Mouse (Mus musculus): ENCODE measurements around the gene Vgll4. TPM values are rescaled to one million over a fixed set of nuclear protein-coding genes. Genes with fewer than 3 reads are reported as not detected.

Vgll4 gene
- total and polyA plus RNA-seq, 3 experiments, result 33.3 to 39.4 (median 35.0) TPM

DNA sequence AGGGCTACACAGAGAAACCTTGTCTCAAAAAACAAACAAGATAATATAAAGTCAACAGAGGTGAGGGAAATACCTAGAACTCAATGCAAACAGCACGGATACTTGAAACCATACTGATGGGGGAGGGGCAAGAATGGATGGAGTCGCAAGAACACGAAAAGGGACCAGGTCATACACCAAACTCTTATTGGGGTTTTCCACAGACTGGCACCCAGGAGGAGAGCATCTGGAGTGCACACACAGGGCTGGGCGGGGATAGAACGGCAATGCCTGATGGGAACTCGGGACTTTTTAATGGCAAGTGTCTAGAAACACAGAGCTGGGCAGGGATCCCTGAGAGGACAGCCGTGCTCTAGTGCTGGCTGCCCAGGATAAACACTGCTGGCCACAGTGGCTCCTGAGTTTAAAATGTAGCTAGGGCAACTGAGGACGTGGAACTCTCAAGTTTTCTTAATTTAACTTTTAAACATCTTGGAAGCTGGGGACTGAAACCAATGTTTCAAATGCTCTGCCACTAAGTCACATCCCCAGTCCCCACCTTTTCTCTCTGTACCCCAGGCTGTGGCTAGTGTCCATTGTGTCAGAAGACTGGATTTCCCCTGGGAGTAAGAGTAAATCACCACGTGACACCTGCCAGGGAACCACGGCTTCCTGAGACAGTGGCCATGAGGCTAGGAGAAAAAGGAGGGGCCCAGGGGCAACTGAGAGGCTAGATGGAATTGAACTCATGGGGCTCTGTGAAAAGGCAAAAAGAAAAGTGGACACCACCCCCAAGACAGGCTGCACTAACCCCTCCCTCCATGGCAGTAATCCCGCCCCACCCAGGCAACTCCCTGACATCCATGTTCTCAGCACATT, 83.1 kb downstream of the Vgll4 start:
- no peak overlapping the region for H3K4me3 ChIP-seq (ENCODE audit: low read depth, low read length)
- DNase-seq (ENCODE audit: low spot score) (no peak), ATAC-seq (ENCODE audit: extremely low read depth, insufficient number of reproducible peaks, low FRiP score, poor library complexity, severe bottlenecking) (no peak)
- no peaks in the 10 kb centered on the region for H3K27me3 ChIP-seq (ENCODE audit: insufficient read depth, low read length)
- H3K9me3 ChIP-seq (replicated peaks), result 0 out of 2 replicates have a peak, but pooled peaks cover 3% of the 10 kb centered on the region
- H3K36me3 ChIP-seq (replicated peaks), result peaks cover 91% of the 10 kb centered on the region
- TF ChIP-seq GATA2 (IDR thresholded peaks at IDR 0.05; ENCODE audit: borderline replicate concordance, low read depth, low read length) (no peak), CTCF (IDR thresholded peaks at IDR 0.05; ENCODE audit: low read depth, low read length) (no peak), POLR2AphosphoS5 (IDR thresholded peaks at IDR 0.05; ENCODE audit: insufficient replicate concordance, low read depth, low read length) (no peak), GATA1 (IDR thresholded peaks at IDR 0.05; ENCODE audit: borderline replicate concordance, low read length) (no peak), TAL1 (conservative IDR thresholded peaks at IDR 0.05; ENCODE audit: low read depth, low read length) (no peak)
- peaks cover 41% of the 10 kb centered on the region for H3K4me1 ChIP-seq (ENCODE audit: insufficient read depth, low read depth, low read length)

DNA sequence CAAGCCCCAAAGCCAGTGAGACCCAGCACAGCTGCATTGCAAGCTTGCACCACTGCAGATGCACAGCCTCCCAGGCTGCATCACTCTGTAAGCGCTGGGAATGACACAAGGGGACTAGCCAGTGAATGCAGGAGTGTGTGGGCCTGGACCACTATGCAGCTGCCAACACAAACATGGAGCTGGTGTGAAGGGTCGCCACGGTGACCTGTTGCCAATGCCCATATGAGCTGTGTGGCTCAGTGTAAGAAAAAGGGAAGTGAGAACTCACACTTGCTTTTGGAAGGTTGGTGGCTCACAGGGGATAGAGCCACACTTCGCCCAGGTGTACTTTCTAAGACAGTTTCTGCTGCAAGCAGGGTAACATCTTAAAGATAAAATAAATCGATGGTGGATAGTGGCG, 83.8 kb downstream of the Vgll4 start:
- Histone ChIP-seq H3K4me1 (ENCODE audit: insufficient read depth, low read depth, low read length) (peaks cover 44% of the 10 kb centered on the region), H3K4me3 (ENCODE audit: low read depth, low read length) (0 out of 2 replicates have a peak overlapping the region, but pooled peaks have one; percentile 19), H3K36me3 (replicated peaks) (peaks cover 90% of the 10 kb centered on the region), H3K9me3 (replicated peaks) (0 out of 2 replicates have a peak, but pooled peaks cover 3% of the 10 kb centered on the region), H3K27me3 (ENCODE audit: insufficient read depth, low read length) (no peaks in the 10 kb centered on the region)
- DNase-seq (ENCODE audit: low spot score), result no peak
- ATAC-seq (ENCODE audit: extremely low read depth, insufficient number of reproducible peaks, low FRiP score, poor library complexity, severe bottlenecking), result no peak
- no peak for TF ChIP-seq GATA1 (IDR thresholded peaks at IDR 0.05; ENCODE audit: borderline replicate concordance, low read length)
- TF ChIP-seq CTCF (IDR thresholded peaks at IDR 0.05; ENCODE audit: low read depth, low read length), result no peak
- no peak for TF ChIP-seq TAL1 (conservative IDR thresholded peaks at IDR 0.05; ENCODE audit: low read depth, low read length)
- TF ChIP-seq GATA2 (IDR thresholded peaks at IDR 0.05; ENCODE audit: borderline replicate concordance, low read depth, low read length), result no peak
- TF ChIP-seq POLR2AphosphoS5 (IDR thresholded peaks at IDR 0.05; ENCODE audit: insufficient replicate concordance, low read depth, low read length), result no peak

DNA sequence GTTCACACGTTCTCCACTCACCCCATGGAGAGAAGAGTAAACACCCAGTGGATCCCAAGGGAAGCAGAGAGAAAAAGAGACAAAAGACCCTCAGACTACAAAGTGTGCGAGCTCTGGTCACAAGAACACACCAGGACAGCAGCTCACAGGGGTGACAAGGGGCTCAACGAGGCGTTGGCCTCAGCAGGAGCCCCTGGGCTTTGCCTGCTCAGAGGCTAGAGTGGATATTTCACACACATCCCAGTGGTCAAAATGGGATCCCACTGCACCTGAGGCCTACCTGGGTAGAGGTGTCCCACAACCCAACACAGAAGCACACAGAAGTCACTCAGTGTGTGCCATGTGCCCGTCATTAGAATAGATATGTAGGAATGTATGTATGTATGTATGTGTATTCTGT, 84.7 kb downstream of the Vgll4 start:
- H3K4me1 ChIP-seq (ENCODE audit: insufficient read depth, low read depth, low read length), result peaks cover 45% of the 10 kb centered on the region
- no peak overlapping the region for H3K4me3 ChIP-seq (ENCODE audit: low read depth, low read length)
- DNase-seq (ENCODE audit: low spot score) (no peak), ATAC-seq (ENCODE audit: extremely low read depth, insufficient number of reproducible peaks, low FRiP score, poor library complexity, severe bottlenecking) (no peak)
- H3K27me3 ChIP-seq (ENCODE audit: insufficient read depth, low read length), result no peaks in the 10 kb centered on the region
- H3K9me3 ChIP-seq (replicated peaks), result 0 out of 2 replicates have a peak, but pooled peaks cover 3% of the 10 kb centered on the region
- H3K36me3 ChIP-seq (replicated peaks), result peaks cover 90% of the 10 kb centered on the region
- no peak for TF ChIP-seq GATA1 (IDR thresholded peaks at IDR 0.05; ENCODE audit: borderline replicate concordance, low read length)
- no peak for TF ChIP-seq TAL1 (conservative IDR thresholded peaks at IDR 0.05; ENCODE audit: low read depth, low read length)
- TF ChIP-seq POLR2AphosphoS5 (IDR thresholded peaks at IDR 0.05; ENCODE audit: insufficient replicate concordance, low read depth, low read length), result no peak
- TF ChIP-seq CTCF (IDR thresholded peaks at IDR 0.05; ENCODE audit: low read depth, low read length), result no peak
- no peak for TF ChIP-seq GATA2 (IDR thresholded peaks at IDR 0.05; ENCODE audit: borderline replicate concordance, low read depth, low read length)

DNA sequence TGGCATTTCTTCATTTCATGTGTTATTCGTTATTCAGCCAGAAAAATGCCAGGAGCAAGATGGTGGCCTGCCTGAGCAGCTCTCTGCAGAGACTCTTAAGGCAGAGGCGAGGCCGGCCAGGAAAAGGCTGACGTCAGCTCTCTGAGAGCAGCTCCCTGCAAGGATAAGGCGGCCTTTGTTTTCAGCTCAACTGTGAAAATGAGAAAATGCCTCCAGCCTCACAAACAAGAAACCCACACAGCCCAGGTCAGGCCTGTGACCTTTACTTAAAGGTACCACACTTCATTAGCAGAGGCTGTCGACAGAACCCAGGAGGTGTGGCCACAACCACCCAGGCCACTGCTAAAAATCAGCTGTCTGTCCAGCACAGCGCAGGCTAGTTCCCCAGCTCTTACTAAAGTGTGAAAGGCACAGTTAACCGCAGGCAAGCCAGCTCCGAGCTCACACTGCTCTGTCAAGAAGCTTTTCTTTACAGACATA, 86.5 kb downstream of the Vgll4 start:
- no peaks in the 10 kb centered on the region for H3K27me3 ChIP-seq (ENCODE audit: insufficient read depth, low read length)
- no peak overlapping the region for H3K4me3 ChIP-seq (ENCODE audit: low read depth, low read length)
- ATAC-seq (ENCODE audit: extremely low read depth, insufficient number of reproducible peaks, low FRiP score, poor library complexity, severe bottlenecking), result no peak
- H3K9me3 ChIP-seq (replicated peaks), result 0 out of 2 replicates have a peak, but pooled peaks cover 3% of the 10 kb centered on the region
- no peak for DNase-seq (ENCODE audit: low spot score)
- H3K4me1 ChIP-seq (ENCODE audit: insufficient read depth, low read depth, low read length), result peaks cover 61% of the 10 kb centered on the region
- no peak for TF ChIP-seq GATA2 (IDR thresholded peaks at IDR 0.05; ENCODE audit: borderline replicate concordance, low read depth, low read length)
- no peak for TF ChIP-seq CTCF (IDR thresholded peaks at IDR 0.05; ENCODE audit: low read depth, low read length)
- no peak for TF ChIP-seq POLR2AphosphoS5 (IDR thresholded peaks at IDR 0.05; ENCODE audit: insufficient replicate concordance, low read depth, low read length)
- no peak for TF ChIP-seq GATA1 (IDR thresholded peaks at IDR 0.05; ENCODE audit: borderline replicate concordance, low read length)
- TF ChIP-seq TAL1 (conservative IDR thresholded peaks at IDR 0.05; ENCODE audit: low read depth, low read length), result no peak
- peaks cover 96% of the 10 kb centered on the region for H3K36me3 ChIP-seq (replicated peaks)

DNA sequence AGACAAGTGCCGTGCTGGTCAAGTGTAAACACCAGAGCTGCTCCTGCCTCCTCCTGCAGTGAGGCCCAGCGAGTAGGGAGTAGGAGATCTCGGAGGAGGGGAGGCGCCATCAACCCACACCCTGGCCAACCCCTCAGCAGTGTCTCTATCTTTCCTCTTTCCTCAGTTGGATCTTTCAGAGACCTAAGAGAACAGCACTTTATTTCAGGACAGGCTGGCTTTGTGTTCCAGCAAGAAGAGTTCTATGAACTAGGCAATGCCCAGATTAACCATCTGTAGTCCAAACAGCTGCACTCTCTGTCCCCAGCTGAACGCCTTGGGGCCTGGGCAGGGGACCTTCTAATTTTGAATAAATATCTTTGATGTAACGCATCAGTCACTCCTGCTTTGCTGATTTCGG, 87.1 kb downstream of the Vgll4 start:
- TF ChIP-seq CTCF (IDR thresholded peaks at IDR 0.05; ENCODE audit: low read depth, low read length), result no peak
- no peak for TF ChIP-seq POLR2AphosphoS5 (IDR thresholded peaks at IDR 0.05; ENCODE audit: insufficient replicate concordance, low read depth, low read length)
- no peak for TF ChIP-seq GATA2 (IDR thresholded peaks at IDR 0.05; ENCODE audit: borderline replicate concordance, low read depth, low read length)
- TF ChIP-seq TAL1 (conservative IDR thresholded peaks at IDR 0.05; ENCODE audit: low read depth, low read length), result no peak
- TF ChIP-seq GATA1 (IDR thresholded peaks at IDR 0.05; ENCODE audit: borderline replicate concordance, low read length), result no peak
- 0 out of 2 replicates have a peak, but pooled peaks cover 3% of the 10 kb centered on the region for H3K9me3 ChIP-seq (replicated peaks)
- H3K27me3 ChIP-seq (ENCODE audit: insufficient read depth, low read length), result no peaks in the 10 kb centered on the region
- DNase-seq (ENCODE audit: low spot score) (no peak), ATAC-seq (ENCODE audit: extremely low read depth, insufficient number of reproducible peaks, low FRiP score, poor library complexity, severe bottlenecking) (no peak)
- H3K4me3 ChIP-seq (ENCODE audit: low read depth, low read length), result no peak overlapping the region
- peaks cover 66% of the 10 kb centered on the region for H3K4me1 ChIP-seq (ENCODE audit: insufficient read depth, low read depth, low read length)
- H3K36me3 ChIP-seq (replicated peaks), result peaks cover 94% of the 10 kb centered on the region

DNA sequence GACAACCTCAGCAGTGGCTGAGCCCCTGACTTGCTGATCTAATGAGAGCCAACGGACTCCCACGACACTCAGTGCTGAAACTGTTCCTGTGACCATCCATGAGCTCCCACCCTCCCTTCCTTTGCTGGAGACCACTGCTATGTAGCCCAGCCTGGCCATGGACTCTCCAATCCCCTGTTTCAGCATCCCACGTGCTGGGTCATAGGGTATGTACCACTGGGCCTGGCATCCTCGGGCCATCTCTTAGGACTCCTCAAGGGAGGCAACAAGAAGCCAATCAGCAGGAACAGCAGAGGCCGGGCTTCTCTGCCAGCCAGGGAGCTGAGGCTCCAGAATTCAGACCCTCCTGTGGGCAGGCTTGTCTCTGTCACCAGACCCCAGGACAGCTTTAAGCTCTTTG, 87.6 kb downstream of the Vgll4 start:
- 0 out of 2 replicates have a peak, but pooled peaks cover 3% of the 10 kb centered on the region for H3K9me3 ChIP-seq (replicated peaks)
- H3K4me1 ChIP-seq (ENCODE audit: insufficient read depth, low read depth, low read length), result peaks cover 68% of the 10 kb centered on the region
- H3K27me3 ChIP-seq (ENCODE audit: insufficient read depth, low read length), result no peaks in the 10 kb centered on the region
- ATAC-seq (ENCODE audit: extremely low read depth, insufficient number of reproducible peaks, low FRiP score, poor library complexity, severe bottlenecking), result no peak
- TF ChIP-seq CTCF (IDR thresholded peaks at IDR 0.05; ENCODE audit: low read depth, low read length), result no peak
- no peak for TF ChIP-seq GATA1 (IDR thresholded peaks at IDR 0.05; ENCODE audit: borderline replicate concordance, low read length)
- TF ChIP-seq TAL1 (conservative IDR thresholded peaks at IDR 0.05; ENCODE audit: low read depth, low read length), result no peak
- no peak for TF ChIP-seq POLR2AphosphoS5 (IDR thresholded peaks at IDR 0.05; ENCODE audit: insufficient replicate concordance, low read depth, low read length)
- TF ChIP-seq GATA2 (IDR thresholded peaks at IDR 0.05; ENCODE audit: borderline replicate concordance, low read depth, low read length), result no peak
- H3K4me3 ChIP-seq (ENCODE audit: low read depth, low read length), result no peak overlapping the region
- H3K36me3 ChIP-seq (replicated peaks), result peaks cover 94% of the 10 kb centered on the region
- no peak for DNase-seq (ENCODE audit: low spot score)
